Mouse (Mus musculus) lung, adult 2 months (tissue): ENCODE data around the gene Efna3. TPM values are rescaled to one million over a fixed set of nuclear protein-coding genes. Genes with fewer than 3 reads are reported as not detected.

Experiments used
- DNase-seq: peaks from one replicate; pipeline ENCODE4 v3.0.0; 2022
- H3K4me1 ChIP-seq: fragments of 200-500 bp; 2 replicates; pipeline ENCODE4 v1.6.1; 2011; ENCODE audit warnings: low read length; ENCODE audit not compliant: control insufficient read depth, insufficient read depth
- H3K4me3 ChIP-seq: fragments of 200-500 bp; replicated peaks from 2 replicates; pipeline ENCODE3; 2011; ENCODE audit warnings: low read depth, mild to moderate bottlenecking, control low read depth, low read length; ENCODE audit errors: extremely low read depth
- CTCF ChIP-seq: fragments of 200-500 bp; IDR thresholded peaks from 2 replicates; pipeline ENCODE4 v1.5.1; 2011; ENCODE audit warnings: mild to moderate bottlenecking, low read length, control low read depth; ENCODE audit not compliant: insufficient read depth
- POLR2A ChIP-seq: fragments of 200-500 bp; IDR thresholded peaks from 2 replicates; pipeline ENCODE4 v1.6.1; 2011; ENCODE audit warnings: low read depth, mild to moderate bottlenecking, control low read depth, low read length, borderline replicate concordance; ENCODE audit errors: extremely low read depth
- WGBS: fragments of 180-500 bp; shearing (Covaris S2); methylation state at CpG from one replicate; pipeline ENCODE4 v1.1.7; 2018; 5-methylcytosine and 5-hydroxymethylcytosine counted together
- polyA plus RNA-seq: library from polyadenylated mRNA; depleted of rRNA; stranded (reverse); fragments of >200 nt; gene quantifications from 2 replicates; pipeline ENCODE4 v1.2.3, GENCODE M21; 2012

Gene Efna3
- polyA plus RNA-seq, 1 experiment = 20.3 TPM

- TF ChIP-seq POLR2A (no peak), CTCF (no peak)
- Histone ChIP-seq H3K4me1 (no peaks in the 10 kb centered on the region; the same call in 1 of the 2 replicates), H3K4me3 (no peak overlapping the region)
- WGBS = 52% methylated on average over 4 of the region's 4 CpGs
- DNase-seq = no peak
Measured at GRCm38 (mm10) chr3:89341794-89342193, 19.0 kb upstream of the Efna3 start.

- 15% methylated on average over 11 of the region's 11 CpGs for WGBS
- Histone ChIP-seq H3K4me3 (no peak overlapping the region), H3K4me1 (no peaks in the 10 kb centered on the region; the same call in 1 of the 2 replicates)
- DNase-seq = peak; percentile 75
- TF ChIP-seq POLR2A = no peak
- peak; percentile 96 for TF ChIP-seq CTCF
Measured at GRCm38 (mm10) chr3:89340465-89340864, 17.7 kb upstream of the Efna3 start.

GRCm38 (mm10) chr3:89339416-89339815 is 16.7 kb upstream of the Efna3 start:
- TF ChIP-seq POLR2A (no peak), CTCF (peak; percentile 90)
- WGBS = 41% methylated on average over 8 of the region's 8 CpGs
- H3K4me3 ChIP-seq = no peak overlapping the region
- DNase-seq = peak; percentile 71
- H3K4me1 ChIP-seq = no peaks in the 10 kb centered on the region; the same call in 1 of the 2 replicates

- WGBS = 2% methylated on average over 44 of the region's 44 CpGs
- TF ChIP-seq POLR2A (no peak), CTCF (no peak)
- H3K4me3 ChIP-seq = peak within 1 kb of the TSS; percentile 69
- peak; percentile 60 for DNase-seq
- H3K4me1 ChIP-seq = no peaks in the 10 kb centered on the region; the same call in 1 of the 2 replicates
Measured at GRCm38 (mm10) chr3:89337721-89338578, 15.2 kb upstream of the Efna3 start, which contains the start of gene Efna4. Efna4 (minus strand) TSS chr3:89338028.

- TF ChIP-seq CTCF (no peak), POLR2A (no peak)
- no peak for DNase-seq
- no peaks in the 10 kb centered on the region; the same call in 1 of the 2 replicates for H3K4me1 ChIP-seq
- WGBS = 3% methylated on average over 21 of the region's 21 CpGs
- peak overlapping the region; percentile 69 for H3K4me3 ChIP-seq
Measured at GRCm38 (mm10) chr3:89337062-89337720, 14.4 kb upstream of the Efna3 start.

GRCm38 (mm10) chr3:89336529-89336928 is 13.8 kb upstream of the Efna3 start:
- DNase-seq = no peak
- WGBS = 48% methylated on average over 6 of the region's 6 CpGs
- no peaks in the 10 kb centered on the region; the same call in 1 of the 2 replicates for H3K4me1 ChIP-seq
- TF ChIP-seq POLR2A = no peak
- TF ChIP-seq CTCF = no peak
- no peak overlapping the region for H3K4me3 ChIP-seq

- 73% methylated on average over 11 of the region's 11 CpGs for WGBS
- Histone ChIP-seq H3K4me1 (no peaks in the 10 kb centered on the region; the same call in 1 of the 2 replicates), H3K4me3 (no peak overlapping the region)
- DNase-seq = no peak
- no peak for TF ChIP-seq POLR2A
- no peak for TF ChIP-seq CTCF
Measured at GRCm38 (mm10) chr3:89333053-89333452, 10.3 kb upstream of the Efna3 start.

- no peak for TF ChIP-seq POLR2A
- TF ChIP-seq CTCF = no peak
- Histone ChIP-seq H3K4me3 (no peak overlapping the region), H3K4me1 (no peaks in the 10 kb centered on the region; the same call in 1 of the 2 replicates)
- no peak for DNase-seq
- 52% methylated on average over 12 of the region's 12 CpGs for WGBS
Measured at GRCm38 (mm10) chr3:89332476-89332875, 9.7 kb upstream of the Efna3 start.

- 69% methylated on average over 10 of the region's 10 CpGs for WGBS
- H3K4me3 ChIP-seq = no peak overlapping the region
- no peaks in the 10 kb centered on the region; the same call in 1 of the 2 replicates for H3K4me1 ChIP-seq
- DNase-seq = no peak
- no peak for TF ChIP-seq CTCF
- no peak for TF ChIP-seq POLR2A
Measured at GRCm38 (mm10) chr3:89332013-89332412, 9.2 kb upstream of the Efna3 start.

GRCm38 (mm10) chr3:89331561-89331960 is 8.8 kb upstream of the Efna3 start:
- 68% methylated on average over 13 of the region's 13 CpGs for WGBS
- Histone ChIP-seq H3K4me1 (no peaks in the 10 kb centered on the region), H3K4me3 (no peak overlapping the region)
- TF ChIP-seq POLR2A = no peak
- no peak for TF ChIP-seq CTCF
- no peak for DNase-seq
